Mouse (Mus musculus): ENCODE data around the gene Sdad1.

The Sdad1 gene

DNA sequence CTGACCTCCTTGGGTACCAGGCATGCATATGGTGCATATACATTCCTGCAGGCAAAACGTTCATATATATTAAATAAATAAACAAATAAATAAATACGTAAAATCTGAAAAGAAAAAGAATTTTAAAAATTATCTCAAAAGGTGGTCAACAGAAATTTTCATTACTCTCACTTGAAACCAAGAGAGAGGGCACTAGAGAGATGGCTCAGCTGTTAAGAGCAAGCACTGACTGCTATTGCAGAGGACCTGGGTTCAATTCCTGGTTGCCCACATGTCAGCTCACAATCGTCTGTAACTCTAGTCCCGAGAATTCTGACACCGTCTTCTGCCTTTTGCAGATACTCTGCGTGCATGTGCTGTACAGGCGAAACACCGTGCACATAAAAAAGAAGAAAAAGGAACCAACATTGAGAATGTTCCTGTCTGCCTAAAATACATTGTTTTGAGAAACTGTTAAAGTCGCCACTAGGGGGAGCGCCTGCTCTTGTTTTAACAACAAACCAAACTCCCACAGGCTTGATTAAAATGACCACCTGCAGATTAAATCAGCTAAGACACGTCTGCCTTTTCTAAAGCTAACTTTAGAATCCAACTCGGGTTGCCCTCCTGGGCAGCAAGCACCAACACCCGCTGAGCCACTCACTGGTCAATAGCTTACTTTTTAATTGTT, 1.9 kb upstream of the Sdad1 start:
- in situ Hi-C loops (cut with MseI, MboI), result loop anchor here (5.0 kb wide), 1 partner anchor 70 kb away; no protein-coding TSS in a partner anchor

DNA sequence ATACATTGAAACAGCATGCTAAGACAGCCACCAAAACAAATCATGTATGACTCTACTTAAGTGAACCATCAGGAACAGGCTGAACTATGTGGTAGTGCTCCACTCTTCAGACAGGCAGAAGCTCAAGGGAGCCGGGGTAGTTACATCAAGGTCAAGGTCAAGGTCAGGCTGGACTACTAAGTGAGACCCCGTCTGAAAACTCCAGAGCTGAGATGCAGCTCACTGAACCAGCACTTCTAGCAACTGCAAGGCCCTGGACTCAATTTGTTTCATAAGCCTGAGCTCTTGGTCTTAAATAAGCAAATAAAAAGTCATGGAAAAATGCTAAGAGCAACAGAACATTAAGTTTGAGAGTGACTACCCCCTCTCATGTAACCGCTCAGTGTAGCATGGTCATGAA, 6.0 kb downstream of the Sdad1 start:
- in situ Hi-C loops (cut with MseI, MboI), result no loop called here

DNA sequence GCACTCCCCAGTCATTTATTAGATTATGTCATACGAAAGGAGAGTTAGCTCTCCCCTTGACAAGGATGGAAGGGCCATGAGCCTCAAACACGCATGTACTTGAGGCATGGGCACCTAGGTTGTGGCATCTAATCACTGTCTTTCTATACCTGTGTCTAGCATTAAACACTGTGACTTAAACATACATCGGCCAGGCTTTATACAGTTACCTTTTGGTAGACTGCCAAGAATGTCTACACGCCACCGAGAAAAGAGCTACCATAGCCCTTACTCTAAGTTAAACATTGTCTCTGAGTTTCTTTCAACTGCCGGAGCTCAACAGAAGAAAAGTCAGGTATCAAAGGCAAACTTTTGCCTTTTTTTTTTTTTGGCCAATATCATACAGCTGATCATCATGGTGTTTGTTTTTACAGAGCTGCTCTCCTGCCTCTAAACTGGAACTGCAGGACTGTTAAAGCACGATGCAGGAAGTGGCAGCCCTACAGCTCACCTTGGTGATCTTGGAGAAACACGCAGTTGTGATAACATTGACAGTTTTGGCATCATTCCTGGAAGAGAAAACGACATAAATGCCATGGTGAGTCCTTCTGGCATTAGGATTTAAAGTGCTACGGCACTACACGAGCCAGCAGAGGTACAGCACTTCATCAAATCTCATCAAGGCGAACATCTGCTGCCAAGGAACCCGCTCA, 8.0 kb downstream of the Sdad1 start:
- in situ Hi-C loops (cut with MseI, MboI), result no loop called here

DNA sequence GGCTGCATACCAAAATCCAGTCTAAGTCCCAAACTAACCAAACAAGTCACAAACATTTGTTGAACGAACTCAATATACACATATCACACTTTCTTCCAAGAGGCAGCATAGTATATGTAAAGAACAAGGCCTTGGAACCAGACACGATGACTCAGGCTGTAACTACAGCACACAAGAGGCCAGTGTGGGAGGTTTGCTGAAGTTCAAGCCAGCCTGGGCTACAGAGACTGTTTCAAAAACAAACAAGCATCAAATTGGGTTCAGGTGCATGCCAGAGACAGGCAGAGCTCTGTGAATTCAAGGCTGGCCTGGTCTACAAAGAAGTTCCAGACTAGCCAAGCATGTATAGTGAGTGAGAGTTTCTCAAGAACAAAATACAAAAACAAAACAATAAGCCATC, 15.8 kb downstream of the Sdad1 start:
- in situ Hi-C loops (cut with MseI, MboI), result no loop called here

DNA sequence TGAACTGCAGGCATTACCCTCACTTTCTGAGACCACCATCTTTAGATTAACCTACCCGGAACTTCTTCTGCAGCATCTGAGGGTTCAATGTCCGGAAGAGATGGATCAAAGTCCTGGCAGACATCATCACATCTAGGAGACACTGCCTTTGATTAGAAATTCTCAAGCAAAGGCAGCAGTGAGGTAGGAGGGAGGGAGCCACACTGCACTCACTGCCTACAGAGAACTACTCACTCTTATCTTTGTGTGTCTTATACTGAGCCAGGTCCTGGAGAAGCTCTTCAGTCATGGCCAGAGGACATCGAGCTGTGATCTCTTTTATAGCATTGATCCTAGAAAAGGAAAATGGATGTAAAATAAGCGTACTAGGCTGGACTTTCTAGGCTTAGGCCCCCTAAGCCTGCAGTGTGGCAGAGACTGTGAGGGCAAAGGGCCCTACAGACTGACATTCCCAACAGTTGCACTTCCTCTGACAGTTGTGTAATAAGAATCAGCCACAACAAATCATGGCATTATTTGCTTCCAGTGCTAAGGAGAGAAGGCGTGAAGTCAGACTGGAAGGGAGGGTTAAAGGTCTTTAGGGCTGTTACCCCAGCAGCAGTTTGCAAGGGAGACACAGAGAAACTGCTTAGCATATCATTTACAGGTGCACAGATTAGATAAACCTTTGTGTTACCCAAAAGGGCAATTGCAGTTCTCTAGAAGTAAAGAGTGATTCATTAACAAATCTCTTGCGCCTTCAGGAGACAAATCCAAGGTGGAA, 18.4 kb downstream of the Sdad1 start:
- in situ Hi-C loops (cut with MseI, MboI), result no loop called here

DNA sequence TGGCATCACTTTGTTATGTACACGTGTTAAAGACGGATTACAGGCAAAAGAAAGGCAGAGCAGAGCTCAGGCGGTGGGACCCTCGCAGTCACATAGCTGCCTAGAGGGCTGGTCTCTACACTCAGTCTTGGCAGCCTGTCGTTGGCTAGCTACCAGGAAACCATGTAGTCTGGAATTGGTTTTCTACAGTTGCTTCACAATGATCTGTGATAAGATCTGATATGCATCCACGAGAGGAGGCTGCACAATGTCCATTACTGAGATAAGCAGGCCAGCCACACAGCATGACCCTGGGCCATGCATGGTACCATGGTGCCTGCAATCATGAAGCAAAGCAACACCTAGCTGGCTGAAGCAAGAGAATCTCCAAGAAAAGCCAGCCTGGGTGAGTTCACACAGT, 22.4 kb downstream of the Sdad1 start:
- in situ Hi-C loops (cut with MseI, MboI), result no loop called here

DNA sequence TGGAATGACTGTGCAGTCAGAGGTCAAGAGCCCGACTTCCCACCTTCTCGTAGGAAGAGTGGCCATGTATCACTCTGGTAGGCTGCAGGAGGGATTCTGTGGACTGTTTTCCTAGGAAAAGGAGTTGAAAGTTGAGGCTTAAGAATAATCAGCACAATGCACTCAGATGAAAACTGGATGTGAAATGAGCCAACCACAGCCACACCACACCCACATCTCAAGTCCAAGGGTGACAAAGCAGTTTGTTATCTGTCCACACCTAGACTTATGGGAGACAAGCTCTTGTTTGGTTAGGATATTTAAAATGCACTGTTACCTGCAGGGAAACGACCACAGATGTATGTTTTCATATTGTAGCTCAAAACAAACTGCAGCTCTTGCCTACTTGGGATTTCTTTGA, 27.2 kb downstream of the Sdad1 start:
- in situ Hi-C loops (cut with MseI, MboI), result no loop called here

DNA sequence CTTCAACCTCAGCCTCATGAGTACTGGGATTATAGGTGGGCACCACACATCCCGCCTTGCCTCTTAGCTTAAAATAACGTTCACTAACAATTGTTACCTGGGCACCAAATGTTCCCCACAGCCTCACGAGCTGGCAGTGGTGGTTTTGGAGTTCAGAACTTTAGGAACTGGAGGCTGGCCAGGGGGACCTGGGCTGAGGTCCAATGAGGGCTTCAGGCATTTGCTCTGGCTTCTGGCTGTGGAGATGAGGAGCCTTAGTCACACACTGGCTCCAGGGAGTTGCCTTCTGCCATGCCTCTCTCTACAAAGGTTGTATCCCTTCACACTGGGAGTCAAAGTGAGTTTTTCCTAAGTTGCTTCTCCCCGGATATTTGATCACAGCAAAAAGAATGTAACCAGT, 27.7 kb downstream of the Sdad1 start:
- in situ Hi-C loops (cut with MseI, MboI), result no loop called here

DNA sequence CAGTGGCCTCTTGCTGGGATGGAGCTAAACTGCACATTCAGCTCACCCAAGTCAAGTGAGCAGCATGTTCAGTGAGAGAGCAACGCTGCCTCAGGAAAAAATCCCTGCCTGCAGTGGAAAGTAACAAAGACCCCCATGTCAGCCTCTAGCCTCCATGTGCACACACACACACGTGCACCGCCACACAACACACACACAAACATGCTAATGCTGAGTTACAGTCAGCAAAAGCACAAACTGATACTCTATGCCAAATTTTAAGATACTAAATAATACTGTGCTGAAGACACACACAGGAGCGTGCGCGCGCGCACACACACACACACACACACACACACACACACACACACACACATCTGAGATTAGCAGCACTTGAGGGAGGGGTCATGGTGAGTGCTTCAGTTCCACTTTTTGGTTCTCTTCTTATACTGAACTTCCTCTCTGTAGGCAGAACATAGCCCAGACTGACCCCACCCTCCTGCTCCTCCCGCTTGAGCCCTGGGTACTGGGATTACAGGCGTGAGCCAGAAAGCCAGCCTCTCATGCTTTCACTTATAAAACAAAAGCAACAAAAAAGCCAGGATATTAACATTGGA, 31.2 kb downstream of the Sdad1 start:
- in situ Hi-C loops (cut with MseI, MboI), result no loop called here

DNA sequence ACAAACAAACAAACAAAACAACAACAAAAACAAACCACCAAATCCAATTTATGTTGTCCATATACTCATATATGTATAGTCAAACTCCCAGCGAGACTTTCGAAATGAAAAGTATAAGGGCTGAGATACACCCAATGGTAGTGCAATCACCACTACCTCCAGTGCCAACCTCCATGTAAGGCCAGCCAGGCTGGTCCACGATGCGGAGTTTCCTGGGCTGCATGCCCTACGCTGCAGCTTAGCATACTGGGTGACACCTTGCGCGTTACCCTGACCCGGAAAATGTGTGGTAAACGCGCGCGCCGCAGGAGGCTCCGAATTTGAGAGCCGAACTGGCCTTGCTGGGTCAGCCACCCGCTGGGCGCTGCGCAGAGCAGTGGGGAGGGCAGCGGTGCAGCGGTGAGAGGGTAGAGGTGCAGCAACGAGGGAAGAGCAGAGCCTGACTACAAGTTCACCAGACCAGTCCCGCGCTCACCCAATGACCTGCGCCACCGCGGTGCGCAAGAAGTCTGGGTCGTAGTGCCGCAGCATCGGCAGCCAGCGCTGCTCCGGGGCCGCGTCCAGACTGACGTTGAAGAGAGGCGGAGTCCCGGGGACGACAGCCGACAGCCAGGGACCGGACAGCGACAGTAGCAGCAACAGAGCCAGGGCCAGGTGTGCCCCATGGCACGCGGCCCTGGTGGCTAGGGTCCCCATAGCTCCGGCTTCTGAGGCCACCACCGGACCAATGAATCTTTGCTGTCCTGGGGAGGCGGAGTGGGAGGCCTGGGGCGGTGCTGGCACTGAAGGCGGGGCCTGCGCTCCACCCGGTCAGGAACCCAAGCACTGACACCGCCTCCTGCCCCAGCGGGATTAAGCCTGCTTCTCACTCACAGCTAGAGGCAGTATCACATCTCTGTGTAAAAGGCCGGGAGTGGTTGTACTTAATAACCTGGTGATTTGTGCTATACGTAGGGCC, 32.6 kb downstream of the Sdad1 start, which contains the start of gene Naaa:
Gene Naaa (minus strand): TSS at position 734 of the 958 bp plus-strand sequence.
- in situ Hi-C loops (cut with MseI, MboI), result no loop called here

DNA sequence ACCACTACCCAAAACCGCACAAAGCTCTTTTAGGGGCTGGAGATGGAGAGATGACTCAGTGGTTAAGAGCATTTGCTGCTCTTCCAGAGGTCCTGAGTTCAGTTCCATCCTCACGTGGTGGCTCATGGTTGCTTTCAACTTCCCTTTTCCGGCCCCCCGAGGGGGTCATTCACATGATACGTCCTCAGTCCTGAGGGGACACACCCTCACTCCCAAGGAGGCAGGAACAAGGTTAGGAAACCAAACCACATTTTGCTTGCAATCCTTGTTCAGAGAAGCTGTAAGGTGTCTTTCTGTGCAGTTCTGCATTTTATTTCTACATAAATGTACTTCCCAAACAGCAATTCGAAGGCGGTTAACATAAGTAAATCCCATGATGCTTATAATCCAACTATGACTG, 39.8 kb downstream of the Sdad1 start:
- in situ Hi-C loops (cut with MseI, MboI), result no loop called here

DNA sequence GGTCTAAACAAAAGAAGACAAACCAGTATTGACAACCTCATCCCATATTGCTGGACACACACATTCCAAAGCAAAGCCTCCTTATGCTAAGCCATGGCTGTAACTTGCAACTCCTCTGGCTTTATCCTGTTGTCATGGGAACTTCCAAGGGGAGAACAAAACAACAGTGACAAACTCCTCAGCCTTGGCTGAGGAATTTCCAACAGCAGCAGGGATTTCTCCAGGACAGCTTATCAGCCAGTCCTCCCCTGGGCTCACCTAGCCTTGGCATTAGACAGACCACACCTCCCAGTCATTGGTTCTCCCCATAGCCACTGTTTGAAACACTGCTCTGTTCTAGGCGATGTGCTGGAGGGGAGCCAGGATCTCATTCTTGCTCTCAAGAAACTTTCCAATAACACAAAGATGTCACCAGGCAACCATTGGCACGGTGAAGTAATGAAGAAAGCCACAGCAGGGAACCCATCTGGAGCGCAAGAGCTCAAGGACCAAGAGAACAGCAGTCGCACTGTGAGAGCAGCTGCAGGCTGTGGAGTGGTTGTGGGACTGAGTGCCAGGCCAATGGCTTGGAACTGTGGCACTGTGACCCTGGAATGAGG, 46.4 kb downstream of the Sdad1 start:
- in situ Hi-C loops (cut with MseI, MboI), result no loop called here

DNA sequence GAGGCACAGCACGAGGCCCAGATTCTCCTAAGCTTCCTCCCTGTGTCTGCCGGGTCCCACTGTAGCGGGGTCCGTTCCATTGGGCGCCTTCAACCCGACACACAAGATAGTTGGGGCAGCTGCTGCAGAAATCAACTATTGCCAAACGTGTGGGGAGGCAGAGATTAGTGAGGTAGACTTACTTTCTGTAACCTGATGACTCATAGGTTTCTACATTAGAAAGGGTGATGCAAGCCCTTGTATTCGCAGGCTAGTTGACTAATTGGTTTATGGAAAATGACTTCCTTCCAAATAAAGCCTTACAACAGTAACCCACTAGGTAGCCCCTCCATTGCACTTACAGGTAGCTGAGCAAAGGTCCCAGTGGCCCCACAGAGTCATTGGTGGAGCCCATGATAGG, 47.6 kb downstream of the Sdad1 start:
- in situ Hi-C loops (cut with MseI, MboI), result no loop called here

DNA sequence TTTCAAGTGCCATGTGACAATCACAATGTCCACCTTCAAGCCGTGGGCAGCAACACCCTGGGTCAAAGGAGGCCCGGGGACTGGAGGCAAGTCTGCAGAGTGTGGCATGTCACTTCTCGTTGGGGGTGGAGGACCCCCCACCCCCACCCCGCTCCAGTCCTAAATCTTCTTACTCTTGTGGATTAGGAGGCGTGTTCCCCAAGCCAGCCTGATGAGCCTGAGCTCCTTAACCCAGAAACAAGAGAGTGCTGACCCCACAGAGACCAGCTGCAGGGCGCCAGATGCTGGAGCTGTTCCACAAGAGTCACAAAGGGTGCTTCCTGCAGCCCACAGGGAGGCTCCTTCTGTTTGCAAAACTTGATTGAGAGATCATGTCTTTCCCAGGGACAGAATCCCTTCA, 54.1 kb downstream of the Sdad1 start, which contains the start of gene Ppef2:
Gene Ppef2 (minus strand): TSS at position 61 of the 400 bp plus-strand sequence.
- in situ Hi-C loops (cut with MseI, MboI), result no loop called here

DNA sequence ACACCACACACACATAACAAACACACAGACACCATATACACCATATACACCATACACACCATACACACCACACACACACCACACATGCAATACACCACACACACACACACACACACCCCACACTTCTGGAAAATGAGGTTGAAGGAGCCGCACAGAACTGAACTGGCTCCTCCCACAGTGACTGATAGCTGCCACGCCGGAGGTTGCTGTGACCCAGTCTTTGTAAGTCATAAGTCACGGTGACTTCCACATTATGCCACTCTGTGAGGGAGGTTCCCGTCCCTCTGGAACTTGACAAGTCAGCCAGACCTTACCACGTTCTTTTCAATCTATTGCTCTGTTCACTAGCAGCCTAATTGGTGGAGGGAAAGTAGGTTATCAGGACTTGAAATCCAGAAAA, 55.8 kb downstream of the Sdad1 start:
- in situ Hi-C loops (cut with MseI, MboI), result no loop called here

DNA sequence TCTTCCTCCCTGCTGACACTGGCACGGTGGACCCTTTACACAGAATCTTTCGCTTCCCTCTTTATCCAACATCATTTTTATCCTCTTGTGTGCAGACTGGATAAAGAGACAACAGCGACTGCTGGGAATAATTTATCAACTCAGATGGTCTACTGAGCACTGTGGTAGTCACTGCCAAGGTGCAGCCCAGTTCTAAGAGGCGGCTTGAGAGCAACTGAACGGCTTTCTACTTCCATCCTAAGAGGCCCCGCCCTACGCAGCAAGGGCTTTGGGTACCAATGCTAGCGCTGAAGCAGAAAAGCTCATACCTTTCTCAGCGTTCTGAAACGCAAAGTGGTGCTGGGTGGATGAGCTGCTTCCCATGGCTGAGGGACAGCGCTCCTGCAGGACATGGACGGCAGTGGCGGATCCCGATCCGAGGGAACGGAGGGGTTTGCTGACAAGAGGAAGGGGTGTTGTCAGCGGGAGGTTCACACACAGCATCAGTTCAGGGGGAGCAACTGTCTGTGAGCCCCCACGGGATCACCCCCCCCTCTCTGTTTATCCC, 57.4 kb downstream of the Sdad1 start:
- in situ Hi-C loops (cut with MseI, MboI), result no loop called here

DNA sequence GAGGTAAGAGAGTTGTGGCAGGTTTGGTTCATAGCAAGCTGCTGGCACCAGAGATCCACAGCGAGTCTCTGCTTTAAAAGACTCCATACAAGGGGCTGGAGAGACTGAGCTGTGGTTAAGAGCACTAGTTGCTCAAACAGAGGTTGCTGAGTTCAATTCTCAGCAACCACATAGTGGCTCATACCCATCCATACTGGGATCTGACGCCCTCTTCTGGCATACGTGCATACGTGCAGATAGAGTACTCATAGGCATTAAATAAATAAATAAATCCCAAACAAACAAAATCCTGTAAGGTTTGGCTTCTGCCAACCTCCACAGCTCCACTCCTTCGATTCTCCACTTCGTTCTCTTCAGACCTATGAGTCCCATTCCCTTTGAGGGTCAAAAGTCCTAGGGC, 58.2 kb downstream of the Sdad1 start:
- in situ Hi-C loops (cut with MseI, MboI), result no loop called here

DNA sequence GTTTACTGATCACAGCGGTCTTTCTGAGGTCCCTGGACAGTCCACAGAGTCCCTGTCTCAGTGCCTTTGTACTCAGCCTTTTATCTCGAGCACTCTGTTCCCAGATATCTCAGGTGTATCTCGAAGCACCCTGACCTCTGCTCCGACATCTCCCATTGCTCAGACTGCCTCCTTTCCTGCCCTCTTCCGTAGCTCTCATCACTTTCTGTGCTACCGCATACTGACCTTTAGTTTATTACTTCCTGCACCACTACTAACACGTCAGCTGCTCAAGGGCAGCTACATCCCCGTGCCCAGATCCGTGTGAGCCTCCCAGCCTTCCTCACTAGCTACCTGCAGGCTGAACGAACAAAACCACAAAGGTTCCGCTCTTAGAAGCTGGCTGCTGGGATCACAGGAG, 61.7 kb downstream of the Sdad1 start:
- in situ Hi-C loops (cut with MseI, MboI), result no loop called here

DNA sequence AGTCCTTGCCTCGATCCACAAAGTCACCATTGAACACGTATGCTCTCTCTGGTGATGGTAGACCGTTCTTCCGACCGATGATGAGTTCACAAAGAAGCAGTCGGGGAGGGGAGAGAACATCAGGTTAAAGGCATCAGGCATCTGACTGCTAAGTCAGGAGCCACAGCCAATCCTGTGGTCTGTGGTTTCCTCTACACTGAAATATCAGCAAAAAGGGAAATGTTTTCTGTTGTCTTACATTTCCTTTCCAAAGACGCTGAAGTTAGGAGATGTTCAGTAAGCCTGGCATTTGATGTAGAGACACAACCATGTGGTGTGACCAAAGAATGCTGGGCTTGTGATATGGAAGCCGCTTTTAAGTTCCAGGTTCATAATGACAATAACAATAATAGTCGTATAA, 64.8 kb downstream of the Sdad1 start:
- in situ Hi-C loops (cut with MseI, MboI), result no loop called here

DNA sequence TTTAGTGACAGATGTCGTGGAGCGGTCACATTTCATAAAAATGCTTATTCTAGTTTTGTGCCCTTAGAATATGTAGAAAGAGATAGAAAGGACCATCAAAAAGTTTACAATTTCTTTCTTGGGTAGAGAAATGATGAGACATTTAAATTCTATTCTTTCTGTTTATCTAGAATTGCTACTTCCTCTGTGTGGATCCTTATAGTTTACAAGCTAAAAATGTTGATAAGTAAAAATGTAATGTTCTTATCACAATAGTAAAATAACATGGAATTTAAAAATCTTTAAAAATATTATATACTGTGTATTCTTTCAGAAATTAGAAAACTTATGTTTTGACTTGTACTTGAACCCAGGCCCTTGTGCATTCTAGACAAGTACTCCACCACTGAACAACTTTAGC, 65.4 kb downstream of the Sdad1 start:
- in situ Hi-C loops (cut with MseI, MboI), result no loop called here
